Mouse (Mus musculus) naive thymus-derived CD4-positive, alpha-beta T cell, adult 2 months (primary cell): Measurements from ENCODE around the gene Cdh20.
"Not testable (repeated sequence)": the region's sequence is repeated elsewhere in the genome, so short reads cannot be mapped to it uniquely, and the experiment has no call there.

Experiments
- DNase-seq: peaks from one replicate; pipeline ENCODE4 v3.0.0-alpha.2; 2011; ENCODE audit warnings: low read depth

The Cdh20 gene

DNA sequence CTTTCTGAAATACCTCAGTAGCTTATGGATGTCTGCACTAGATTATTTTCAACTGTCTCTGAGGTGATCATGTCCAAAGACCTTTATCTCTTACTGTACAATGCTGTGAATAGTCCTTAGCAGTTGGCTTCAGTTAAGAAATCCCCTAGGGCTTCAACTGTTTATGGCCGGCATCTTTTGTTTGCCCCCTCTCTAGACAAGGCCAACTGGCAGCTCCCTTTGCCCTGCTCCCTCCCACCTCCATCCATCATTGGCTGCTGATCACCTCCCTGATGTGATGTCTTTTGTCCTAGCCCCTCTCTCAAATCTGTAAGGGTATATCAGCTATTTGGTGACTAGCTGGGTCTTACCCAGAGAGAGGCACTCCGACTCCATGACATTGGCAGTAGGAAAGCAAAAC is 148.2 kb downstream of the Cdh20 start:
- no peak for DNase-seq

DNA sequence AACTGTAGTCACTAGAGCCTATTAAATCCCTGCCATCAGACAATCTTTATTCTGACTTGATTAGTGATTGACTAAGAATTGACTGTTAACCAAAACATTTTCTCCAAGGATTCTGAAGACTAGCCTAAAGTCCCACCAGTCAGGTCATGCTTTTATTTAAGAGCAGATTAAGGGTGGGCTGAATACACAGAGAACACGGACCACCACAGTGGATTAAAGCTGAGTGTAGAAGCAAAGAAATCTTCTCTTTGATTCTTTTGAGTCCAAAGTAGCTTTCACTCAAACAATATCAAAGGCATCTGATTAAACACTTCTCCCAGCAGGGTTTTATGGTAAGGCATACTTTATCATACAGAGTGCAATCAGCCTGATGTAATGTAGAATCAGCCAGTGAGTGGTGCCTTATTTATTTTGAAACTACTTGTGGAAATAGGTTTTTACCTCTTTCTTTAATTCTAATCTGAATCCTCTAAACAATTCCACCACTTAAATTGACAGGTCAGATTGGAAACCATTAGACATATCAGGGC is 149.0 kb downstream of the Cdh20 start:
- no peak for DNase-seq

DNA sequence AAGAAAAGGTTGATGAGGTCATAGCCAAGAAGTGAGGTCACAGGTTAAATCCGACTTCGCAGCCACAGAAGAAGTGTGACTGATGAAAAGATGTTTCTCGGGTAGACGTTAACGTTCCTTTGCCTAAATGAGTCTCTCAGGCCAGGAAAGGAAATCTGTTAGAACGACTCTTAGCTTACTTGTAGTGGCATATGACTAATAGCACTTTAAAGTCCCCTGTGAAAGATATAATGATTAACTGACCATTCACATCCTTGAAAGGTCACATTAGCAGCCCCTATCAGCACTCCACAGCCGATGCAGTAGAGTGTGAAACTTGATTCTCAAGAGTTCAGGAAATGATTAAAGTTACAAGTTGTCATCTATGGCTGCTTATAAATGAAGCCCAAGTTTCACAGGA is 164.7 kb downstream of the Cdh20 start:
- no peak for DNase-seq

DNA sequence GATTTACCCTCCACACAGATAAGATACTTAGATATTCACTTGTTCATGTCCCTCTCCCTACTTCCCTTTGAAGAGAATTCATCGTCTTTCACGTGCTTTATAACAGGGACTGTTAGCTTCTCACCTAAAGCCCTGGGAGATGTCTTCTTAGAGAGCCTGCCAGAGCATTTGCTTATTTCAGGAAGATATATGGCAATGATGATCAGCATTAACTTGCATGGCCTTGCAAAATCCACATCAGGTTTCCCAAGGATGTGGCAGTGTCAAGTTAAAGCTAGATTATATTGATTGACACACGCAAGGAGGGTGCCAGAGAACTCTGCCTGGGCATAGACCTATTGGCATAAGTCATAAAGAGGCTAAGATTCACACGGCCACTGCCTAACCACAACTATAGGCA is 168.6 kb downstream of the Cdh20 start:
- DNase-seq = no peak

DNA sequence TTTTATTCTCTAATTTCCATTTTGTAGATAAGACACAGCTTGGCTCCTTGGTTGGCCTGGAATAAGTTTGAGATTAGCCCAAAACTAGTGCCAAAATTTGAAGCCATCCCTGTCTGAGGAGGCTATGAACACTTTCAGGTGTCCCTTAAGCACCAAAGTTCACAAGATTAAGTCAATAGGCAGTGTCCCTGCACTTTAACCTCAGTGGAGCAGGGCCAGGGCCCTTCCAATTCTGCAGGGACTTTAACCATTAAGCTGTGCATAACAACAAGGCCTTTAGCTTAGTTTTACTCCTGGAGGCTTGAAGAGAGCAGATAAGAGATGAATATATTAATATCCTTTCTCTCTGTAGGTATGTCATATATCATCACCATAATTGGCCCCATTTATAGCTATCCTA is 170.8 kb downstream of the Cdh20 start:
- no peak for DNase-seq

DNA sequence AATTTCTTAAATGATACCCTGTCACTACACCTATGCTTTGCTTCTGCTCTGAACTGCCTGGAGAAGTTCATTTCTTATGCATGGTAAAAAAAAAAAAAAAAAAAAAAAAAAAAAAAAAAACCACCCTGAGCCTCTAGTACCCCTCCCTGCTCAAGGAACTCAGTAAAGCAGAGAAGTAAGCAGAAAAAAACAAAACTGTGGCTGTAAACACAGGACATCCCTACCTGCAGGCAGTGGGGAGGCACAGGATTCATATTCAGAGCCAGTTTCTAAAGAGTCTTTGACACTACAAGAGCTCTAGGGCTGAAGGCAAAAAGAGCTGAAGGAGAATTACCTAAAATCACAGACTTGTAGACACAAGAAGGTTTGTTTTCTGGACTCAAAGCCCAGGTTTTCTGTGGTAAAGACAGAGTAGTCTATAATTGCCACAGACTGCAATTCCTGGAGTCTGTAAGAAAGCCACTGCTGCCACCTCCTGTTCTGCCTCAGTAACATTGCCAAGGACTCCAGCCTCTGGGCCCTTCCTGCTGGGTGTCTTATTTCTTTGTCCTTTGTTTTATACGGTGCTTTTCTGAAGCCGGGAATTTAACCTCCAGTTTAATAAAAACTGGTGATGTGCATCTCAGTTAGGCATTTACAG is 176.3 kb downstream of the Cdh20 start:
- DNase-seq = no peak

DNA sequence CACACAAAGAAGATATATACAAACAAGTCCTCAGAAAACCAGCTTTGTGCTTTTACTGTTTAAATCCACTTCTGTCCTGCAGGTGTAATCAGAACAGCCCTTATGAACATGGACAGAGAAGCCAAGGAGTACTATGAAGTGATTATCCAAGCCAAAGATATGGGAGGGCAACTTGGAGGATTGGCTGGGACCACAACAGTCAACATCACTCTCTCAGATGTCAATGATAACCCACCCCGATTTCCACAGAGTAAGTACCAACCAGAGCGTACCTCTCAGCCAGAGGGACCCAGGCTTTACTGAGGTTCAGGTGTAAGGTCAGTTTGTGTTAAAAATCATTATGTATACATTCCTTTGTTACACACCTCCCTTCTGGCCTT is 176.8 kb downstream of the Cdh20 start:
- DNase-seq = no peak

DNA sequence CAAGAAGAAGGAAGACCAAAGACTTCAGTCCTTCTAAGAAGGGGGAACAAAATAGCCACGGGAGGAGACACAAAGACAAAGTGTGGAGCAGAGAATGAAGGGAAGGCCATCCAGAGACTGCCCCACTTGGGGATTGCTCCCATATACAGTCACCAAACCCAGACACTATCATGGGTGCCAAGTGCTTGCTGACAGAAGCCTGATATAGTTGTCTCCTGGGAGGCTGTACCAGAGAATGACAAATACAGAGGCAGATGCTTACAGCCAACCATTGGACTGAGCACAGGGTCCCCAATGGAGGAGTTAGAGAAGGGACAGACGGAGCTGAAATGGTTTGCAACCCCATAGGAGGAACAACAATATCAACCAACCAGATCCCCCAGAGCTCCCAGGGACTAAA is 181.3 kb downstream of the Cdh20 start:
- not testable (repeated sequence) for DNase-seq

DNA sequence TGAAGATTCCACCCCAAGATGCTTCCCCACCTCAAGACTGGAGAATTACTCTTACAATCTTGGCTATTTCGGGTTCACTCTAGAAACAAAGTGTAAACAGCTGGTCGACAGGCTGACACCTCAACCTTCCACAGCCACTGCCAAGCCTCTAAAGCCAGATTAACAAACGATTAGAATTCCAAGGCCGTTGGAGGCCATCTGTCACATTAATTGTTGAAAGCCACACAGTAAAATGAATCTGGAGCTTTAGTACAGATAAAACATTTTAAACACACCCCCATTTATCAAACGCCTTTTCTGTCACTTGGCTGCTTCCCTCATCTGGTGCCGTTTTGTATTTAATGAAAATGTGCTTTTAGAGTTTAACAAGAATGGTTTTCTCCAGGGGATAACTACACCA is 188.7 kb downstream of the Cdh20 start:
- DNase-seq = no peak

DNA sequence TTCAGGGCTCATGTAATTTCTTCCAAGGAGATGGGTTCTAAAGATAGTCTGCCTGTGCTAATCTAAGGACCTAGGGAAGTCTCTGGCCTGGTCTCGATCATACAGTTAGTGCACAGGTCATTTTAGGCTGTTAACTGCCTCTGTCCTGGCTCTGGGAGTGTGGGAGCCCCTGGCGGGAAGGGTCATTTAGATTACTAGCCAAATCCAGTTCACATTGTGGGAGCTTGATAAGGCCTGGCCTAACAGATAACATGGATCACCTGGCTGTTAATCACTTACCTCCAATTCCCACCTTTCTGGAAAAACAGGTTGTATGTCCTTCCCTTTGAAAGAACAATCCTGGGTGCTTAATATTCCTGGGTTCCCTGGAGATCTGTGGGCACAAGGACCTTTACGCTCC is 193.3 kb downstream of the Cdh20 start:
- DNase-seq = no peak

DNA sequence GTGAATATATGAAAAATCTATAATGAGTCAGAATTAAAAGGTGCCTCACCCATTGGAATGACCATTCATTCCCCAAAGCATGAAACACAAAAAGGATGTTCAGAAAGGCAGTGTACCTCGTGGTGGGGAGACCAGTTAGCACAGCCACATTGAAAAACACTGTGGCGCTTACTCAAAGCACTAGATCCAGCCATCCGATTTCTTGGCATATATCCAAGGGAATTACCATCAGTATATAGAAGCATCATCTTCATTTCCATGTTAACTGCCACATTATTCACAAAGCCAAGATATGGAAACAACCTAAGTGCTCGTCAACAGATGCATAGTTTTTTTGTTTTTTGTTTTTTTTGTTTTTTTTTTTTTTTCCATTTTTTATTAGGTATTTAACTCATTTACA is 193.9 kb downstream of the Cdh20 start:
- DNase-seq = no peak

DNA sequence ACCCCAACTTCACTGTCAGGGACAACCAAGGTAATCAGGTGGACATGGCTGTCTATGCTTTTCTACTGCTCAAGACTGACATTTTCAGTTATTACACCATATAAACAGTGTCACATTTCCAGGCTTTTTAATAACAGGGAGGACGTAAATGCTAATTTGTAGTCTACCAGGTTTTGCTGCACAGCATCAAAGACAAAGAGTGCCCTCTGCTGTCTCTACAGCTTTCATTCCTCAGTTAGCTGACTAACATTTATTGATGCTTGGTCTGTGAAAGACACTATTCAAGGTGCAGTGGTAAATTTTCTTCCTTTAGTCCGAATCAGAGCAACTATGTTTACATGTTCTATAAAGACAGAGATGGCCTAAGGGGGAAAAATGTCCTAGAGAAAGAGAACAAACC is 210.7 kb downstream of the Cdh20 start:
- DNase-seq = no peak

DNA sequence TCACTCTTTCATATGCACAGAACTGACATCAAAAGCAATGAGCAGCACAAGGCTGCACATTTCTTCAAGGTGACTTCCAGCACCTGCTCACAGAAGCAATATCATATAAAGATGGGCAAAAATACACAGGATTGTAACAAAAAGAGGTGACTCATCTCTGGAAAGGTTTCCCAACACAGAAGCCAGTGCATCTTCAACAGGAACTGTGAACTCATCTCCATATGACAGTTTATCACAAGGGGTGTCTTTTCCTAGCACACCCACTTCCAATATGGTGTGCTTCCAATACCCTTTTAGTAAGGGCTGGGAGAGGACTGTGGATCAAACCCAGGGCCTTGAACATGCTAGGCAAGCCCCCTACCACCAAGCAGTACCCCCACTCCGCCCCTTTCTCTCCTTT is 211.9 kb downstream of the Cdh20 start:
- no peak for DNase-seq

DNA sequence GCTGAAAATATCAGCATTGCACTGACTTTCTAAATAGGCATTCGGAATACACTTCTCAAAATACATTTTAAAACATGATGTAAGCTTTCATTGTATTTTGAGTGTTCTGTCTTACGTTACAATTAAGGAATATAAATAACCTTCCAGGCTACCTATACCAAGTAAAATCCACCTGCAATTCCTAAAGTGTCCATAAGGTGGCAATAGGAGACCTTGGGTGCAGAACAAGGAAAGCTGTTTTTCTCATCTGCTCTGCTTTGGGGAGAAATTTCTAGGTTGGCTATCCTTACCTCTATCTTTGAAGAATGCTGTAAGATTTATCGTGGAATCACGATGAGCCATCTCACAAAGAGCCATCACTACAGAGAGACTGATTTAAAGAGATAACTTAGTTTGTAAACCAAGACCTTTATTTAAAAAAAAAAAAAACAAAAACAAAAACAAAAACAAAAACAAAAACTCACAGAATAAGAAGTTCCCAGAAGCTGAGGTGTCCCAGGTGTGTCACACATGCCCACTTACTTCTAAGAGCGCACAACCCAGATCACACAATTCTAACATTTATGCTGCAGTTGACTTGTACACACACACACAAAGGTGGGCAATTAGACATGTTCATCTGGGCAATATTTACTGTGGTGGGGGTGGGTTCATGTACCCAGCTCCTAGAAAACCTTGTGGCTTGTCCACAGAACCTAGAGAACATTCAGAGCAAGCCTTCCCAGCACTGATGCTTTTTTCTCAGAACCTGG is 218.1 kb downstream of the Cdh20 start:
- peak; percentile 53 for DNase-seq

DNA sequence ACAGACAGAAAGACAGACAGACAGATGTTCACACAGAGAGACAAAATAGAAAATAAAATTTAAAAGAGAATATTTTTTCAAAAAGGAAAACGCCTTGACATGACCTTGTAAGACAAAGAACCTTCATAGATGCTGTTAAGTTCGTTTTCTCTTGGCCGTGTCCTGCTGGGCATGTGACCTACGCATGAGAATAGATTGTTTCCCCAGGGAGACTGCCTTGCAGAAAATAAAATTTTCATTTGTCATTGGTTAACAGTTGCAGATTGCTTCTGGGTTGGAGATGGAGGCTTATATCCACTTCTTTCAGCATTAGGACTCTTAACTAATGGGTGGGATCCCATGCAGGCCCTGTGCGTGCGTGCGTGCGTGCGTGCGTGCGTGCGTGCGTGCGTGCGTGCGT is 219.2 kb downstream of the Cdh20 start:
- no peak for DNase-seq

DNA sequence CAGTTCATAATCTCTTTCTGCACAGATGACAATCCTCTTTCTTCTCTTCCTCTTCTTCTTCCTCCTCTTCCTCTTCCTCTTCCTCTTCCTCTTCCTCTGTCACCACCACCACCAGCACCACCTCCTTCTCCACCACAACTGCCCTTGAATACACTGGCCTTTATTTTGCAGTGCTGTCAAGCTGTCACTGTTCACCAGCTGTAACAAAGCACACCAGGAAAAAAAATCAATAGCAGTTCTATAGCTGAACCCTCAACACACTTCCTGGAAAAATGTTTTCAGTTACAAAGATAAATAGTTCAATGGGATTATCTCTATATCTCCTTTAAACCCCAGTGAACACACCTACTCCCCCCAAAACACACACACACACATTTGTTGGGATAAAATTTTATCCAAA is 224.1 kb downstream of the Cdh20 start:
- DNase-seq = no peak

DNA sequence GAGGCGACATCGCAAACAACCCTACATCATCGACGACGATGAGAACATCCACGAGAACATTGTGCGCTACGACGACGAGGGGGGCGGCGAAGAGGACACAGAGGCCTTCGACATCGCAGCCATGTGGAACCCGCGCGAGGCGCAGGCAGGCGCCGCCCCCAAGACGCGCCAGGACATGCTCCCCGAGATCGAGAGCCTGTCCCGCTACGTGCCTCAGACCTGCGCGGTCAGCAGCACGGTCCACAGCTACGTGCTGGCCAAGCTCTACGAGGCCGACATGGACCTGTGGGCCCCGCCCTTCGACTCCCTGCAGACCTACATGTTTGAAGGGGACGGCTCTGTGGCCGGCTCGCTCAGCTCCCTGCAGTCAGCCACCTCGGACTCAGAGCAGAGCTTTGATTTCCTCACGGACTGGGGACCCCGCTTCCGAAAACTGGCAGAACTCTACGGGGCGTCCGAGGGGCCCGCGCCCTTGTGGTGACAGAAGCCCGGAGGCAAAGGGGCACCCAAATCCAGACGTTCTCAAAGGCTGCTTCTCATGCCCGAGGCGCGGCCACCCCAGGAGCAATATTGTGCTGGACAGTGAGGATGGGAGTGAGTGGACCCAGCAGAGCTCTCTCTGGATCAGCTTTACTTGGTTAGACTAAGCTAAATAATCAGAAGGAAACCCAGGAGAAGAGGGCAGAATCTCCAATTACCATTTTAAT is 225.7 kb downstream of the Cdh20 start:
- no peak for DNase-seq

DNA sequence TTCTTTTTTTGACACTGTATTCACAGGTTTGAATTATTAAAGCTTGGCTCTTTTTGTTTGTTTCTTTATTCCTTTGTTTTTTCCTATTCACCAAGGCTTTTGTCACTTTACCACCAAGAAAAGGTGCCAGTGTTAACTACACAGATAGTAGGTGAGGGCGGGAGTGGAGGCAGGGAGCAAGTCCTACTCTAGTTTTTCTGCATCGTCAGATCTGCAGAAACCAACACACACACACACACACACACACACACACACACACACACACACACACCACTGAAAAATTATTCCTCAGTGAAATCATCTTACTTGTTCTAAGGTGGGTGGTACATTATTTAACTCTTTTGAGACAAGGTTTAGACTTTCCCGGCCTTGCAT is 226.3 kb downstream of the Cdh20 start:
- DNase-seq = no peak

DNA sequence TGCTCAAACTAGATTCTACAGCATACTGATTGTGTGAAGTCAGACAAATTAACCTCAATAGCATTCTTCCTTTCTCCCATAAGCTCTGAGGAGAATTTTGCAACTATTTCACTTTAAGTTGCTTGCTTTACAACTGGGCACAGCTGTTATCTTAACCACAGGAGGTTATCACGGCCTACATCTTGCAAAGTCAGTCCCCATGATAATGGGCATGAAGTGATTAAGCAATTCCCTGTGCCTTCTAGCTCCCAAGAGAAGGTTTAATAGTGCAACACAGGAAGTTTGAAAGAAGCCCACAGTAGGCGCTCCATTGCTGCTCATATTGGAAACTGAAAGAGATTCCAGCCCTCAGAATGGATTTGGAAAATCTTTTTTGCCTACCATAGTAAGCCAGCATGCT is 229.5 kb downstream of the Cdh20 start:
- DNase-seq = no peak

DNA sequence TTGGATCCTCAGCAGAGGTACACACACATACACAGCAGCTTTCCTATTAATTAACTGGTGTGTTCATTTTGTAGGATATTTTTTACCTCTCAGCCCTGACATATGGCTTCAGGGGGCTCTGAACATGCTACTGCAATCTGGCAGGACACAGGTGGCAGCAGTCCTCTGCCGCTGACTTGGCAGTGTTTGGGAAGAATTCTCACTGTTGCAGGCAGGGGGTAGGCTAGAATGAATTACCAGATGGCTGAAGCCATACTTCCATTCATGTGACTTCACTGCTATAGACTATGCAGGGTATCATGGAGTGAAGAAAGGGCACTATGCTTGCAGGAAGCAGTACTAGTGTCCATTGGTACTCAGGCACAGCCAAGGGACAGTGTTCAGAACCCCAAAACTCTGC is 233.8 kb downstream of the Cdh20 start:
- DNase-seq = no peak

DNA sequence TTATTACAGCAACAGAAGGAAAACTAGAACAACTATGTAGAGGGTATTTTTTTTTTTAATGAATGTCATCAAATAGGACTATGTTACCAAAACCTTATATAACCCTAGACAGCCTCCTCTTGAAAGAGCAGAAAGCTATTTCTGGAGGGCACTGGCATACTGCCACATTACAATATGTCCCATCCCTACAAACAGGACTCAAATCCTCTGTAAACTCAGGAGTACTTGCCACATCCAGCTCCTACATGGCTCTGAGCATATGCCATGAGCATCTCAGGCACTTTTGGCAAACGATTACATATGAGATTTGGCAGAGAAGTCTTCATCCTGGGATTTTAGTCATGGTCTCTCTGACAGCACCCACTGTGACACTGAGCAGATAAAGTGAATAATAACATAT is 235.5 kb downstream of the Cdh20 start:
- DNase-seq = no peak

DNA sequence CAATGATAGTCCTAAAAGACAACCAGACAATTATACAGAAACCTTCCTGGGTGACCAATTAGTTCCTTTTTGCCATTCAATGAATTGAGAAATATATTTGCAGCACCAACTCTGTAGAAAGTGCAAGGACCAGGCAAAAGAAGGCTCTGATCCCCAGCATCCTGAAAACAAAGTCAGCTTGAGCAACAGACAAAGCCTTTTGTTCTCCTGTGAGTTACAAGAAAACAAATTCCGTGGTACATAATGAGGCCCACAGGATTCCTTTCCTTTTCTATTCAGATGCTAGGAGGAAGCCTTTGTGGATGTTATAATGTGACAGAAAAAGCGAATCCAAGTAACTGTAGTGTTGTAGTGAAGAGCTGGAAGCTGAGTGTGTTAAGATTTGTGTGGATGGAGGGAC is 244.3 kb downstream of the Cdh20 start:
- no peak for DNase-seq

DNA sequence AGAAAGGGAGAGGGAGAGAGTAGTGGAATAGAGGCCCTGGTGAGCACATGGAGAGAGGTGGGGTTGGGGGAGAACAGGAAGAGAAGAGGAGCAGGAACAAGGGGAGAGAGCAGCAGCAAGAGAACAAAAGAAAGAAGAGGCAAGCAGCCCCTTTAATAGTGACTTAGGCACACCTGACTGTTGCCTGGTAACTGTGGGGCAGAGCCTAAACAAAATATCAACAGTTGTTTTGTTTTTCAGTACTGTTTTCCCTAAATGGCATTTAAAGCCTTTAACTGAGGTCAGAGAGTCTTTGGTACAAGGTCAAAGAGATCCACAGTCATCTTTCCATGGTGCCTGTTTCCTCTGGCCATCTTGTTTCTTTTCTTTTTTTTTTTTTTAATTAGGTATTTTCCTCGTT is 245.0 kb downstream of the Cdh20 start:
- DNase-seq = no peak
